Mouse (Mus musculus): ENCODE results near the gene Sec24d.

The Sec24d gene

GRCm38 (mm10) chr3:123266753-123267651 lies at the start of gene Sec24d:
TSS of gene Sec24d (plus strand) at chr3:123267455.
- DNase-seq (ENCODE audit: low read depth, low spot score), result peak; percentile 75

- no peak for DNase-seq (ENCODE audit: low read depth, low spot score)
Observed at GRCm38 (mm10) chr3:123218646-123219045, 48.6 kb upstream of the Sec24d start.

- DNase-seq (ENCODE audit: low read depth, low spot score), result no peak
Observed at GRCm38 (mm10) chr3:123227276-123227675, 40.0 kb upstream of the Sec24d start.

GRCm38 (mm10) chr3:123231639-123232038 lies 35.6 kb upstream of the Sec24d start:
- no peak for DNase-seq (ENCODE audit: low read depth, low spot score)

- DNase-seq (ENCODE audit: low read depth, low spot score), result peak; percentile 80
Observed at GRCm38 (mm10) chr3:123234191-123234836, 32.9 kb upstream of the Sec24d start.

- no peak for DNase-seq (ENCODE audit: low read depth, low spot score)
Observed at GRCm38 (mm10) chr3:123235495-123235894, 31.8 kb upstream of the Sec24d start.

- DNase-seq (ENCODE audit: low read depth, low spot score), result no peak
Observed at GRCm38 (mm10) chr3:123235921-123236320, 31.3 kb upstream of the Sec24d start, which contains the start of gene Synpo2. TSS of gene Synpo2 (minus strand) at chr3:123236149.

- peak; percentile 18 for DNase-seq (ENCODE audit: low read depth, low spot score)
Observed at GRCm38 (mm10) chr3:123237039-123237438, 30.2 kb upstream of the Sec24d start.

GRCm38 (mm10) chr3:123237446-123237845 lies 29.8 kb upstream of the Sec24d start:
- DNase-seq (ENCODE audit: low read depth, low spot score), result no peak

GRCm38 (mm10) chr3:123244376-123244775 lies 22.9 kb upstream of the Sec24d start:
- peak; percentile 24 for DNase-seq (ENCODE audit: low read depth, low spot score)

GRCm38 (mm10) chr3:123245646-123246045 lies 21.6 kb upstream of the Sec24d start:
- peak; percentile 67 for DNase-seq (ENCODE audit: low read depth, low spot score)

GRCm38 (mm10) chr3:123256181-123257101 lies 10.8 kb upstream of the Sec24d start:
- DNase-seq (ENCODE audit: low read depth, low spot score), result peak; percentile 86

- no peak for DNase-seq (ENCODE audit: low read depth, low spot score)
Observed at GRCm38 (mm10) chr3:123258709-123259108, 8.5 kb upstream of the Sec24d start.

GRCm38 (mm10) chr3:123264706-123265105 lies 2.5 kb upstream of the Sec24d start:
- no peak for DNase-seq (ENCODE audit: low read depth, low spot score)

GRCm38 (mm10) chr3:123267741-123268201 lies 516 bp downstream of the Sec24d start:
- DNase-seq (ENCODE audit: low read depth, low spot score), result peak; percentile 87

GRCm38 (mm10) chr3:123282866-123283615 lies 15.8 kb downstream of the Sec24d start:
- peak; percentile 52 for DNase-seq (ENCODE audit: low read depth, low spot score)

- no peak for DNase-seq (ENCODE audit: low read depth, low spot score)
Observed at GRCm38 (mm10) chr3:123284284-123284683, 17.0 kb downstream of the Sec24d start.

GRCm38 (mm10) chr3:123285649-123286048 lies 18.4 kb downstream of the Sec24d start:
- DNase-seq (ENCODE audit: low read depth, low spot score), result peak; percentile 42

- DNase-seq (ENCODE audit: low read depth, low spot score), result no peak
Observed at GRCm38 (mm10) chr3:123288856-123289570, 21.8 kb downstream of the Sec24d start.

- no peak for DNase-seq (ENCODE audit: low read depth, low spot score)
Observed at GRCm38 (mm10) chr3:123291670-123292069, 24.4 kb downstream of the Sec24d start.

Measured in 3T3-L1 (cell line).